Mouse (Mus musculus) lung, embryonic 15.5 days (tissue): ENCODE data around the gene Bbs1. TPM values are rescaled to one million over a fixed set of nuclear protein-coding genes. Genes with fewer than 3 reads are reported as not detected.

ENCODE experiments used
- ATAC-seq: fragments of 200-750 bp; cut with Nextera tagmentation; 2 replicates; pipeline ENCODE4 v1.8.0; 2017; ENCODE audit warnings: moderate number of reproducible peaks, borderline replicate concordance; ENCODE audit not compliant: low FRiP score, low TSS enrichment; ENCODE audit errors: extremely low read depth
- H3K27ac ChIP-seq: fragments of 300-500 bp; sonication (generic); 2 replicates; pipeline ENCODE4 v1.5.1; 2015; ENCODE audit warnings: moderate library complexity, mild to moderate bottlenecking, inconsistent platforms
- H3K27me3 ChIP-seq: fragments of 300-500 bp; sonication (generic); 2 replicates; pipeline ENCODE4 v1.6.1; 2015; ENCODE audit warnings: inconsistent platforms
- H3K36me3 ChIP-seq: fragments of 300-500 bp; sonication (generic); 2 replicates; pipeline ENCODE4 v1.6.1; 2015; ENCODE audit warnings: inconsistent platforms
- H3K4me1 ChIP-seq: fragments of 300-500 bp; sonication (generic); 2 replicates; pipeline ENCODE4 v1.6.1; 2015; ENCODE audit warnings: inconsistent platforms
- H3K4me2 ChIP-seq: fragments of 300-500 bp; sonication (generic); 2 replicates; pipeline ENCODE4 v1.6.1; 2015; ENCODE audit warnings: inconsistent platforms, mild to moderate bottlenecking, moderate library complexity
- H3K4me3 ChIP-seq: fragments of 300-500 bp; sonication (generic); 2 replicates; pipeline ENCODE4 v1.5.1; 2015; ENCODE audit warnings: mild to moderate bottlenecking, inconsistent platforms
- H3K9ac ChIP-seq: fragments of 300-500 bp; sonication (generic); 2 replicates; pipeline ENCODE4 v1.6.1; 2015; ENCODE audit warnings: inconsistent platforms
- H3K9me3 ChIP-seq: fragments of 300-500 bp; sonication (generic); 2 replicates; pipeline ENCODE4 v1.6.1; 2016; ENCODE audit warnings: inconsistent platforms
- WGBS: fragments of 180-500 bp; shearing (Covaris S2); methylation state at CpG from one replicate; pipeline ENCODE4 v1.1.7; 2015; 5-methylcytosine and 5-hydroxymethylcytosine counted together
- polyA plus RNA-seq: library from polyadenylated mRNA; unstranded; fragments of >200 nt; fragmentation: Nextera tagmentation; extraction: Ambion mirVana; gene quantifications from 2 replicates; pipeline ENCODE4 v1.2.1, GENCODE M21; 2015

The Bbs1 gene
- polyA plus RNA-seq, 1 experiment from 2014 or later = 5.7 TPM

DNA sequence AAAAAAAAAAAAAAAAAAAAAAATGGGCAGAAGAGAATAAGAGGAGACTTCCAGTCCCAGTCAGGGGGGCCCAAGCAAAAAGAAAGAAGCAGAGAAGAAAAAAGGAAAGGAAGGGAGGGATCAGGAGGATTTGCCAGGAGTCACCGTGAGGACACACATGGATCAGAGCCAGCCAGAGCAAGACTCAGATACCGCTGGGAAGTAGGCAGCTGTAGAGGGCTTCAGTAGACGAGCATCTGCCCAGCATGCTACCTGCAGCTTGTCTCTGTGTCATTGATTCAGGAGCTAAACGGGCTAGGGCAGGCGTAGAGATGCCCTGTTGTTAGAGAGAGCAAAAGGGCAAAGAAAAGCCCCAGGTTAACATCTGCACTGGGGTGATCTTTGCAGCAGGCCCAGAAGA lies 56.1 kb downstream of the Bbs1 start:
- Histone ChIP-seq H3K27ac (no peak overlapping the region), H3K9ac (no peak overlapping the region), H3K9me3 (no peaks in the 10 kb centered on the region), H3K36me3 (no peaks in the 10 kb centered on the region), H3K27me3 (peaks cover 22% of the 10 kb centered on the region; the same call in 1 of the 2 replicates), H3K4me1 (peaks cover 7% of the 10 kb centered on the region), H3K4me2 (no peak overlapping the region), H3K4me3 (no peak overlapping the region)
- ATAC-seq = no peak
- WGBS = 42% methylated on average over 5 of the region's 5 CpGs

DNA sequence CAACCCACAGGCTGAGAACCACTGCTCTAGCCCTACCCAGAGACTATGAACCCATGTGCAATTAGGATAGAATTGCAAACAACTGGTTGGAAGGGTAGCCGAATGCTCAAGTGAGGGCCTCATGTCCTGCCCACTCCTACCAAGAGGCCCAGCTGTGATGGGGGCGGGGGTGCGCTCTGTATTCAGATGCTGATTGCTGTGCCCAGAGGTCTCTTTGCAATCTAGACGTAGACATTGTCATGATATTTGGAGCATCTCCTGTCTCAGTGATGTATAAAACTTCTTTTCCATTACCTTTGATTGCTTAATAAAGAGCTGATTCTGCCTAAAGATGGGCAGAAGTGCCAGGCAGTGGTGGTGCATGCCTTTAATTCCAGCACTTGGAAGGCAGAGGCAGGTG lies 56.6 kb downstream of the Bbs1 start:
- ATAC-seq = no peak
- Histone ChIP-seq H3K9ac (no peak overlapping the region), H3K4me1 (peaks cover 5% of the 10 kb centered on the region; the same call in 1 of the 2 replicates), H3K27me3 (peaks cover 21% of the 10 kb centered on the region; the same call in 1 of the 2 replicates), H3K4me2 (no peak overlapping the region), H3K9me3 (no peaks in the 10 kb centered on the region), H3K36me3 (no peaks in the 10 kb centered on the region), H3K27ac (no peak overlapping the region), H3K4me3 (no peak overlapping the region)
- WGBS = 51% methylated on average over 4 of the region's 4 CpGs

DNA sequence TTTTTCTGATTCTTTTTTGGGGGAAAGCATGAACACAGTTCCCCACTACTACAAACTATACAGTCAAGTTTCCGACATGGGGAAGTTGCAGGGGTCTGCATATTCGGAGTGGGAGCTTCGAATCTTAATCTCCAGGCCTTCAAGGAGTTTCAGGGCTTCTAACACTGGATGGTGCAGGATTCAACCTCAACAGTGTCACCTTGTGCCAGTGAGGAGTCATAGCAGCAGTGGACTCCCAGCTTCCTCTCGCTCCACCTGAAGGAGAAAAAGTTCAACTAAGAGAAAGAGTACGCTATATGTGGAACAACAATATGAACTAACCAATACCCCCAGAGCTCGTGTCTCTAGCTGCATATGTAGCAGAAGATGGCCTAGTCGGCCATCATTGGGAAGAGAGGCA lies 58.9 kb downstream of the Bbs1 start:
- Histone ChIP-seq H3K36me3 (no peaks in the 10 kb centered on the region), H3K4me3 (no peak overlapping the region), H3K9ac (no peak overlapping the region), H3K27me3 (peaks cover 7% of the 10 kb centered on the region; the same call in 1 of the 2 replicates), H3K9me3 (no peaks in the 10 kb centered on the region), H3K4me1 (no peaks in the 10 kb centered on the region), H3K4me2 (no peak overlapping the region), H3K27ac (no peak overlapping the region)
- no peak for ATAC-seq
- 30% methylated on average over 7 of the region's 7 CpGs for WGBS

DNA sequence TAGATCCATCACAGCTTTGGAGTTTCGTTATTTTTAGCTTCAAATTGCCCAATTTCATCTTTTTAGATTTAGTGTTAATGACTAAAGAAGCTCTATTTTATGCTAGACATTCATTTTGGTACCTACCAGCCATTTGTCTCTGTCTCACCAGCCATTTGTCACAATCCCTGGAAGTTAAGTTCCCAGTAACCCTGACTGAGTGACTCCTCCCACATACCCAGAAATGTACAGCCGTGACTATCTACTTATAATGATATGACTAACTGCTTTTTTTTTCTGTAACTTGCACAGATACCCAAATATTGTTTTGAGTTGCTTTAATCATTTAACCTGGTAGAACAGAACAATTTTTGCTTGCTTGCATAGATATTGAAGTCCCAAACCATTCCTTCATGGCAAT lies 60.6 kb downstream of the Bbs1 start:
- Histone ChIP-seq H3K36me3 (no peaks in the 10 kb centered on the region), H3K27ac (no peak overlapping the region), H3K4me3 (no peak overlapping the region), H3K9ac (no peak overlapping the region), H3K4me1 (no peaks in the 10 kb centered on the region), H3K27me3 (peaks cover 13% of the 10 kb centered on the region; the same call in 1 of the 2 replicates), H3K9me3 (no peaks in the 10 kb centered on the region), H3K4me2 (no peak overlapping the region)
- ATAC-seq = no peak
- 52% methylated on average over 2 of the region's 2 CpGs for WGBS

DNA sequence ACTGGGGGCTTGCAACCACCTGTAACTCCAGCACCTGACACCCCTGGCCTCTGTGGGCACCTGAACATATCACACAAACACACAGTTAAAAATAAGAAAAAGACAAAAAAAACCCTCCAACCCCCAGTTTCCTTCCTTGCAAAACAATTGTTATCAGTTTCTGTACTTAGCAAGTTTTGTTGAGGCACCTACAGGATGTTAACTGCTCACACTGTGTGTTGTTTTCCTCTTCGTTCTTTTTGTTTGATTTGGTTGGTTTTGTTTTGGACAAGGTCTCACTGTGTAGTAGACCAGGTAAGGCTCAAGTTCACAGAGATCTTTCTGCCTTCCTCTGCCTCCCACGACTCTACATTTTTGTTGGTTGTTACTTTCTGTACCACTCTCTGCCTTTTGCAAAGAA lies 63.8 kb downstream of the Bbs1 start:
- Histone ChIP-seq H3K9me3 (no peaks in the 10 kb centered on the region), H3K27me3 (peaks cover 20% of the 10 kb centered on the region), H3K4me3 (no peak overlapping the region), H3K4me1 (peaks cover 5% of the 10 kb centered on the region; the same call in 1 of the 2 replicates), H3K27ac (no peak overlapping the region), H3K9ac (no peak overlapping the region), H3K36me3 (no peaks in the 10 kb centered on the region), H3K4me2 (no peak overlapping the region)
- ATAC-seq = no peak
- WGBS = 52% methylated on average over 2 of the region's 2 CpGs

DNA sequence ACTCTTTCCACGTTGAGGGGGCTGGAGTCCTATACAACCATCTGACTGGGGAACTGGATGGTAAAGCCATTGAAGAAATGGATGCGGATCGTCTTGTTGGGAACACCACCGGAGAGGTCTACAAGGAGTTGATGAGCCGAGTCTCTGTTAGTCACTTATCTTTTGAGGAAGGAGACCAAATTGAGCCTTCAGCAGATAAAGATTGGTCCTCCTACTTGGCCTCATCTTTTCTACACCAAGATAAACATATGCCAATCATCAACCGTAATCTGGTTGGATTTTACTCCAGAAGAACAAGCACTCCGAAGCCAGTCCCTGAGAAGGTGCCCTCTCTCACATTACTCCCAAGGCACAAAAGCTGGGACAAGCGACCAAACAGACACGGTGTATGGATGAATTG lies 65.6 kb downstream of the Bbs1 start:
- ATAC-seq = no peak
- Histone ChIP-seq H3K9me3 (no peaks in the 10 kb centered on the region), H3K36me3 (no peaks in the 10 kb centered on the region), H3K9ac (no peak overlapping the region), H3K4me3 (no peak overlapping the region), H3K27ac (no peak overlapping the region), H3K4me2 (no peak overlapping the region), H3K4me1 (peaks cover 5% of the 10 kb centered on the region; the same call in 1 of the 2 replicates), H3K27me3 (peaks cover 16% of the 10 kb centered on the region)
- 79% methylated on average over 9 of the region's 9 CpGs for WGBS

DNA sequence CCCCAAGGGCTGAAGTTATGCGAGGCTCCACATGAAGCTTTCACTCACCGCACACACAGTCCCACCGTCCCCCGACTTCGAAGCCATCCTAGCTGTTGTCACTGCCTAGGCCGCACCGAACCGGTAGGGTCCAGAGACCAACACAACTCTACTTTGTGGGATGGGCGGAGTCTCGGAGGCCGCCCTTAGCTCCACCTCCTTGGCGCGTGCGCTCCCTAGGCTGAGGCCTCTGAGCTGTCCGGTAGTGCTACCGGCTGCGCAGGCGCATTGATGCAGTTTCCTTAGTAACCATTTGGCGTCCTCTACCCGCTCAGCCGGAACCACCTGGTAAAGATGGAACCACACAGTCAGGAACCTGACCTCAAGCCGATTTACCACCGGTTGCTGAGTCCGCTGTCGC lies 67.3 kb downstream of the Bbs1 start, which contains the start of the genes Ccs and Ccdc87:
Gene Ccs, minus strand, starts transcription at position 184 of the 400 bp plus-strand sequence.
Gene Ccdc87, plus strand, starts transcription at position 218 of the 400 bp plus-strand sequence.
- H3K27ac ChIP-seq = no peak within 1 kb of the TSS
- no peaks in the 10 kb centered on the region for H3K36me3 ChIP-seq
- H3K4me2 ChIP-seq = peak within 1 kb of the TSS; percentile 96
- peaks cover 16% of the 10 kb centered on the region for H3K27me3 ChIP-seq
- WGBS = under 1% methylated on average over 25 of the region's 25 CpGs
- peak within 1 kb of the TSS; percentile 65 for H3K9ac ChIP-seq
- peak within 1 kb of the TSS; percentile 66 for H3K4me3 ChIP-seq
- no peaks in the 10 kb centered on the region for H3K9me3 ChIP-seq
- peaks cover 5% of the 10 kb centered on the region; the same call in 1 of the 2 replicates for H3K4me1 ChIP-seq
- ATAC-seq = peak; percentile 99

DNA sequence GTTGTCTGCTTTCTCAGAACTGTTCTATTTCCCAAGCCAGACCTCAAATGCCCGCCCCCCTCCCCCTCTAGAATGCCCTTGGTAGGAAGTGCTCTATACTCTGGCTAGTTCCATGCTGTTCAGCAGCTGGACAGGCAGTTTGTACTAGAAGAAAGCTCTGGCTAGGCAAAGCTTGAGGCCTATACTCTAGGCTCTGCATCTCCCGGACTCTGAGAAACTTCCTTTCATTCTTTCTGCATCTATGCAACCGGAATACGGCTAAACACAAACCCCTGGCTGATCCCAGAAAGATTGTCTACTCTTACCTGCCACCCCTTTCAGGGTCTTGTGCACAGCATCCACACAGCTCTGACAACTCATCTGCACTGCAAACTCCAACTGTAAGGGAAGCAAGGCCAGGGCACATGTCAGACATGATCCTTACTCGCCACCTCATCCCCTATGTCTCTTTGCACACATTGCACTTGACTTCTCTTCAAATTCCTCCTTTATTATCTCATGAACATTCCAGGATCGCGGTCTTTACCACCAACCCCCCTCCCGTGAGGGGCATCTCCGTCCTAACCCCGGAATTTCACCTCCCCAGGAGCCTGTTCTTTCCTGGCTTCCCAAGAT lies 67.8 kb downstream of the Bbs1 start:
- peak overlapping the region; percentile 96 for H3K4me2 ChIP-seq
- H3K4me1 ChIP-seq = peaks cover 5% of the 10 kb centered on the region; the same call in 1 of the 2 replicates
- H3K27me3 ChIP-seq = peaks cover 16% of the 10 kb centered on the region
- 28% methylated on average over 10 of the region's 10 CpGs for WGBS
- no peaks in the 10 kb centered on the region for H3K36me3 ChIP-seq
- no peak for ATAC-seq
- H3K9ac ChIP-seq = peak overlapping the region; percentile 65
- H3K27ac ChIP-seq = no peak overlapping the region
- peak overlapping the region; percentile 66 for H3K4me3 ChIP-seq
- H3K9me3 ChIP-seq = no peaks in the 10 kb centered on the region

DNA sequence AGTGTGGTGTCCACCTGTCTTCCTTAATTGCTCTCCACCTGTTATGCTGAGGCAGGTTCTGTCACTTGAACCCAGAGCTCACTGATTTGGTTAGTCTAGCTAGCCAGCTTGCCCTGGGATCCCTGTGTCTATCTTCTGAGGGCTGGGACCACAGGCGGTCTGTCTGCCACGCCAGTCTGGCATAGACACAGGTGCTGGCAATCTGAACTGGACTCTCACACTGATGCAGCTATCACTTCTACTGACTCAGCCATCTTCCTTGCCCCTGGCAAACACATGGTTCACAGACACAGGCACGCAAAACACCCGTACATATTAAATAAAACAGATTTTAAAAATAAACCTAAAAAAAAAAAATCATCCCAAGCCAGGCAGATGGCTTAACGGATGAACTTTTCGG lies 69.4 kb downstream of the Bbs1 start:
- Histone ChIP-seq H3K9ac (no peak overlapping the region), H3K4me2 (no peak overlapping the region), H3K9me3 (no peaks in the 10 kb centered on the region), H3K36me3 (peaks cover 13% of the 10 kb centered on the region; the same call in 1 of the 2 replicates), H3K4me1 (peaks cover 5% of the 10 kb centered on the region; the same call in 1 of the 2 replicates), H3K27me3 (peaks cover 16% of the 10 kb centered on the region), H3K27ac (no peak overlapping the region), H3K4me3 (no peak overlapping the region)
- 92% methylated on average over 6 of the region's 6 CpGs for WGBS
- ATAC-seq = no peak

Other genes starting within 250 kb of the Bbs1 start
- 2.2 and 3.1 TPM in 2 replicates for gene Gm960, start 208.0 kb downstream of the Bbs1 start, polyA plus RNA-seq
- gene Sptbn2, start 195.5 kb downstream of the Bbs1 start, polyA plus RNA-seq = 1.1 and 1.4 TPM in 2 replicates
- 60.8 and 62.7 TPM in 2 replicates for gene Rbm4b, start 150.1 kb downstream of the Bbs1 start, polyA plus RNA-seq
- gene Rbm4, start 112.7 kb downstream of the Bbs1 start, polyA plus RNA-seq = 57.6 and 64.1 TPM in 2 replicates
- 21.3 and 32.8 TPM in 2 replicates for gene Gm21992, start 95.0 kb downstream of the Bbs1 start, polyA plus RNA-seq
- gene Rbm14, start 95.0 kb downstream of the Bbs1 start, polyA plus RNA-seq = 91.3 and 95.3 TPM in 2 replicates
- gene Ccs, start 67.3 kb downstream of the Bbs1 start, polyA plus RNA-seq = 51.2 and 53.3 TPM in 2 replicates
- 0.20 and 0.33 TPM in 2 replicates for gene Ccdc87, start 67.3 kb downstream of the Bbs1 start, polyA plus RNA-seq
- gene Ctsf, start 51.5 kb downstream of the Bbs1 start, polyA plus RNA-seq = 21.8 and 25.3 TPM in 2 replicates
- gene Actn3, start 28.7 kb downstream of the Bbs1 start, polyA plus RNA-seq = 1.6 and 3.6 TPM in 2 replicates
- gene Zdhhc24, start 28.0 kb downstream of the Bbs1 start, polyA plus RNA-seq = 10.0 and 10.6 TPM in 2 replicates
- 94.4 and 104 TPM in 2 replicates for gene Dpp3, start 21.7 kb upstream of the Bbs1 start, polyA plus RNA-seq
- 1.5 and 2.0 TPM in 2 replicates for gene Peli3, start 36.5 kb upstream of the Bbs1 start, polyA plus RNA-seq
- gene Mrpl11, start 55.5 kb upstream of the Bbs1 start, polyA plus RNA-seq = 99.4 and 101 TPM in 2 replicates
- 0.06 and 0.13 TPM in 2 replicates for gene Npas4, start 83.7 kb upstream of the Bbs1 start, polyA plus RNA-seq
- 2.7 and 4.1 TPM in 2 replicates for gene Slc29a2, start 117.2 kb upstream of the Bbs1 start, polyA plus RNA-seq
- 53.0 and 53.8 TPM in 2 replicates for gene B4gat1, start 132.2 kb upstream of the Bbs1 start, polyA plus RNA-seq
- 2.2 and 2.4 TPM in 2 replicates for gene AC124502.3, start 132.3 kb upstream of the Bbs1 start, polyA plus RNA-seq
- gene Brms1, start 134.7 kb upstream of the Bbs1 start, polyA plus RNA-seq = 47.4 and 51.4 TPM in 2 replicates
- 2.7 and 2.9 TPM in 2 replicates for gene Rin1, start 143.9 kb upstream of the Bbs1 start, polyA plus RNA-seq
- 71.7 and 72.4 TPM in 2 replicates for gene Cd248, start 161.4 kb upstream of the Bbs1 start, polyA plus RNA-seq
- gene Tmem151a, start 178.9 kb upstream of the Bbs1 start, polyA plus RNA-seq = 3.4 and 4.6 TPM in 2 replicates
- 94.5 and 96.8 TPM in 2 replicates for gene Yif1a, start 181.9 kb upstream of the Bbs1 start, polyA plus RNA-seq
- 8.6 and 9.0 TPM in 2 replicates for gene Cnih2, start 191.9 kb upstream of the Bbs1 start, polyA plus RNA-seq
- gene Rab1b, start 200.4 kb upstream of the Bbs1 start, polyA plus RNA-seq = 288 and 294 TPM in 2 replicates
- 16.2 and 19.4 TPM in 2 replicates for gene Klc2, start 211.9 kb upstream of the Bbs1 start, polyA plus RNA-seq